Mouse (Mus musculus) midbrain, embryonic 10.5 days (tissue): ENCODE results near the gene Olfr346. TPM values are rescaled to one million over a fixed set of nuclear protein-coding genes. Genes with fewer than 3 reads are reported as not detected.

Source experiments
- DNase-seq: peaks from one replicate; pipeline ENCODE4 v3.0.0-alpha.2; 2017; ENCODE audit warnings: low spot score
- H3K27ac ChIP-seq: fragments of 300-500 bp; sonication (generic); replicated peaks from 2 replicates; pipeline ENCODE4 v1.5.1; 2016; ENCODE audit warnings: mild to moderate bottlenecking
- H3K27me3 ChIP-seq: fragments of 300-500 bp; sonication (generic); 2 replicates; pipeline ENCODE4 v1.6.1; 2016; ENCODE audit warnings: low read depth, mild to moderate bottlenecking; ENCODE audit not compliant: poor library complexity, severe bottlenecking
- H3K36me3 ChIP-seq: fragments of 300-500 bp; sonication (generic); 2 replicates; pipeline ENCODE4 v1.6.1; 2016; ENCODE audit warnings: mild to moderate bottlenecking, moderate library complexity
- H3K4me1 ChIP-seq: fragments of 300-500 bp; sonication (generic); 2 replicates; pipeline ENCODE4 v1.6.1; 2016
- H3K4me3 ChIP-seq: fragments of 300-500 bp; sonication (generic); 2 replicates; pipeline ENCODE4 v1.5.1; 2016; ENCODE audit warnings: mild to moderate bottlenecking, moderate library complexity
- H3K9me3 ChIP-seq: fragments of 300-500 bp; sonication (generic); replicated peaks from 2 replicates; pipeline ENCODE4 v1.6.1; 2016; ENCODE audit warnings: mild to moderate bottlenecking
- WGBS: fragments of 180-500 bp; shearing (Covaris S2); methylation state at CpG from one replicate; pipeline ENCODE4 v1.1.7; 2016; 5-methylcytosine and 5-hydroxymethylcytosine counted together
- polyA plus RNA-seq: library from polyadenylated mRNA; unstranded; fragments of >200 nt; fragmentation: Nextera tagmentation; extraction: Ambion mirVana; gene quantifications from 2 replicates; pipeline ENCODE4 v1.2.1, GENCODE M21; 2016

Olfr346 gene
- polyA plus RNA-seq, result not detected in 2 replicates

DNA sequence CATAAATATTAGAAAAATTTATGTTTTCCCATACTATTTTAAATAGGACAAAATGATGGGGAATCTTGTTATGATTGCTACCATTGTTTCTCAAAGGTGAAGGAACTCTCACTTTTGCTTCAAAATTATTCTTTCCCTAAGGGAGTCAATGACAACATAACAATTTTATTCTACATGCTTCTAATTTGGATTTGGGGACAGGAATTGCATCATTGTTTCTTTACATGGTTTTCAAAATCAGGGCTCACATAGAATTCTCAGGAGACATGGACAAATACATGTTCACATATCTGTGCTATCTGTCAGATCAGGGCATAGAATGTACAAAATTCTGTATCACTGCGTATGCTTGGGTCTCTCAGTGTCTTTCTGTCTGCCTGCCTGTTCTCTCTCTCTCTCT, at the start of gene Olfr346:
TSS of gene Olfr346 (plus strand) at position 301 of the 400 bp plus-strand sequence.
- DNase-seq, result no peak
- Histone ChIP-seq H3K27ac (no peak within 1 kb of the TSS), H3K9me3 (peaks cover 35% of the 10 kb centered on the region; the same call in 1 of the 2 replicates), H3K4me1 (no peaks in the 10 kb centered on the region), H3K36me3 (no peaks in the 10 kb centered on the region), H3K27me3 (no peaks in the 10 kb centered on the region), H3K4me3 (no peak within 1 kb of the TSS)
- WGBS, result 90% methylated on average over 1 of the region's 1 CpGs

DNA sequence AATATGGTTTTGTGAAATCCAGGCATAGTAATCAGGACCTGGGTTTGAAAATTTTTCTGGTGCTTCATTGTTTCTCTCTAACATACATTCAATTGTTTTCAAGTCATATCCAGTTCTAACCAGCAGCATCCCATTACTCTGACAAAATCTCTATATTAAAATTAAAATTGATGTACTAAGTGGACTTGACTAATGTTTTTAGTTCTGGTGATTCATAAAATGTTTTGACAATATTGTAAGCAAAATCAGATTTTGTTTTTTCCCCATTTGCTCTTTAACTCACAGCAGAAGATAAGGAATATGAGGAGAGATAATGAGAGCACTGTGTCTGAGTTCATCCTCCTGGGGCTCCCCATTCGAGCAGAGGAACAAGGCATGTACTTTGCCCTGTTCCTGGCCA, 45.8 kb upstream of the Olfr346 start, which contains the start of gene Olfr345:
TSS of gene Olfr345 (plus strand) at position 301 of the 400 bp plus-strand sequence.
- Histone ChIP-seq H3K4me3 (no peak within 1 kb of the TSS), H3K36me3 (no peaks in the 10 kb centered on the region), H3K9me3 (peaks cover 41% of the 10 kb centered on the region), H3K4me1 (no peaks in the 10 kb centered on the region), H3K27me3 (no peaks in the 10 kb centered on the region), H3K27ac (no peak within 1 kb of the TSS)
- no peak for DNase-seq
- 76% methylated on average over 1 of the region's 1 CpGs for WGBS

DNA sequence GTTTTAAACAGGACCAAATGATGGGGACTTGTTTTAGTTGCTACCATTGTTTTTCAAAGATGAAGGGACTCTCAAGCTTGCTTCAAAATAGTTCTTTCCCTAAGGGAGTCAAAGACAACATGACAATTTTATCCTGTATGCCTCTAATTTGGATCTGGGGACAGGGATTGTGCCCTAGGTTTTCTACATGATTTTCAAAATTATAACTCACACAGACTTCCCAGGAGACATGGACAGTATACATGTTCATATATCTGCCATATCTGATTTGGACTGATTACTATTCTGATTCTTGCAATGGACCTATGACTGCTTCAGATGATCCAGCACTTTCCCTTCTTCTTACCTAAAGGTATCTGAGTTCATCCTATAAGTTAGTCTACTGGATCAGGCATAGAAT, 46.0 kb downstream of the Olfr346 start, which contains the start of gene Olfr347:
TSS of gene Olfr347 (plus strand) at position 301 of the 400 bp plus-strand sequence.
- H3K4me1 ChIP-seq, result no peaks in the 10 kb centered on the region
- H3K27ac ChIP-seq, result no peak within 1 kb of the TSS
- no peak within 1 kb of the TSS for H3K4me3 ChIP-seq
- no peak for DNase-seq
- H3K27me3 ChIP-seq, result no peaks in the 10 kb centered on the region
- H3K36me3 ChIP-seq, result no peaks in the 10 kb centered on the region
- H3K9me3 ChIP-seq, result peaks cover 38% of the 10 kb centered on the region

DNA sequence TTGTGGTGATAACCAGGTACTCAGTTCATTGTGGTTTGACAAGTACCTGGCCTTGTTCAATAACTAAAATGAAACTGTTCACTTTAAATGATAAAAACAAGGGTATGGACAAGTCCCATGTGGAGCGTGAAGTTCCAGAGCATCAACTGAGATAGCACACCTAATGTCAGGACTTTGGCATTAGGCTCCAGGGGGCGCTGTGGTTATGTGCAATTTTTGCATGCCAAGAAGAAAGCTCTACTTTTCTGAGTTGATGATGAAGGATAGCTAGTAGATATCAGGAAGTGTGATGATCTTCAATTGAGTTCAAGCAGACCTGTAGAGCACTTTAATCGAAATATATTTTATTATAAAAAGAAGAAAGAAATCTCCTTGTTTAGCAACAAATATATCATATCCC, 50.6 kb downstream of the Olfr346 start:
- Histone ChIP-seq H3K36me3 (no peaks in the 10 kb centered on the region), H3K9me3 (peaks cover 27% of the 10 kb centered on the region), H3K4me1 (no peaks in the 10 kb centered on the region), H3K4me3 (no peak overlapping the region), H3K27ac (no peak overlapping the region), H3K27me3 (no peaks in the 10 kb centered on the region)
- 68% methylated on average over 3 of the region's 3 CpGs for WGBS
- no peak for DNase-seq

Other genes starting within 250 kb of the Olfr346 start
- not detected in 2 replicates for gene Olfr340, start 233.2 kb upstream of the Olfr346 start, polyA plus RNA-seq
- not detected in 2 replicates for gene Olfr341, start 203.3 kb upstream of the Olfr346 start, polyA plus RNA-seq
- not detected in 2 replicates for gene Olfr342, start 160.8 kb upstream of the Olfr346 start, polyA plus RNA-seq
- gene Olfr344, start 119.1 kb upstream of the Olfr346 start, polyA plus RNA-seq, result not detected in 2 replicates
- gene Olfr345, start 45.7 kb upstream of the Olfr346 start, polyA plus RNA-seq, result not detected in 2 replicates
- gene Olfr347, start 46.1 kb downstream of the Olfr346 start, polyA plus RNA-seq, result not detected in 2 replicates
- gene Olfr348, start 98.5 kb downstream of the Olfr346 start, polyA plus RNA-seq, result not detected in 2 replicates
- gene Olfr50, start 104.8 kb downstream of the Olfr346 start, polyA plus RNA-seq, result not detected in 2 replicates
- gene Olfr3, start 131.2 kb downstream of the Olfr346 start, polyA plus RNA-seq, result not detected in 2 replicates
- not detected in 2 replicates for gene Olfr350, start 160.5 kb downstream of the Olfr346 start, polyA plus RNA-seq
- gene Olfr351, start 176.9 kb downstream of the Olfr346 start, polyA plus RNA-seq, result not detected in 2 replicates
- gene Olfr352, start 182.7 kb downstream of the Olfr346 start, polyA plus RNA-seq, result not detected in 2 replicates
- not detected in 2 replicates for gene Olfr353, start 207.1 kb downstream of the Olfr346 start, polyA plus RNA-seq
- not detected in 2 replicates for gene Olfr354, start 219.9 kb downstream of the Olfr346 start, polyA plus RNA-seq
- gene Olfr355, start 243.1 kb downstream of the Olfr346 start, polyA plus RNA-seq, result not detected in 2 replicates